Mouse (Mus musculus) c-Kit-positive CD71-positive TER-119-negative erythroid progenitor cells, embryonic 14.5 days (primary cell): ENCODE measurements around the gene Gm45213.

Source experiments
- DNase-seq: peaks from one replicate; pipeline ENCODE4 v3.0.0-alpha.2; 2013; ENCODE audit warnings: low read depth

The Gm45213 gene

GRCm38 (mm10) chr7:66048446-66049230 is 5.2 kb downstream of the Gm45213 start:
- no peak for DNase-seq

- no peak for DNase-seq
Measured at GRCm38 (mm10) chr7:66053946-66054483, 10.6 kb downstream of the Gm45213 start.

- peak; percentile 45 for DNase-seq
Measured at GRCm38 (mm10) chr7:66055356-66055755, 12.0 kb downstream of the Gm45213 start.

GRCm38 (mm10) chr7:66058703-66059102 is 15.3 kb downstream of the Gm45213 start, which contains the start of gene Snrpa1:
Snrpa1 (plus strand) TSS chr7:66059003.
- DNase-seq: no peak

GRCm38 (mm10) chr7:66060066-66060956 is 16.9 kb downstream of the Gm45213 start:
- DNase-seq: peak; percentile 78

- peak; percentile 17 for DNase-seq
Measured at GRCm38 (mm10) chr7:66061057-66061456, 17.7 kb downstream of the Gm45213 start.

GRCm38 (mm10) chr7:66076411-66076810 is 33.0 kb downstream of the Gm45213 start:
- DNase-seq: no peak

GRCm38 (mm10) chr7:66079364-66080230 is 36.2 kb downstream of the Gm45213 start, which contains the start of gene Selenos:
Selenos (plus strand) TSS chr7:66079649.
- DNase-seq: peak; percentile 95

GRCm38 (mm10) chr7:66080231-66080613 is 36.8 kb downstream of the Gm45213 start:
- no peak for DNase-seq

GRCm38 (mm10) chr7:66083757-66084156 is 40.4 kb downstream of the Gm45213 start:
- no peak for DNase-seq

- DNase-seq: no peak
Measured at GRCm38 (mm10) chr7:66084546-66084945, 41.1 kb downstream of the Gm45213 start.

- DNase-seq: no peak
Measured at GRCm38 (mm10) chr7:66087652-66088051, 44.2 kb downstream of the Gm45213 start.

GRCm38 (mm10) chr7:66088077-66088476 is 44.7 kb downstream of the Gm45213 start:
- DNase-seq: no peak

- no peak for DNase-seq
Measured at GRCm38 (mm10) chr7:66090676-66091190, 47.3 kb downstream of the Gm45213 start.

GRCm38 (mm10) chr7:66091553-66091952 is 48.2 kb downstream of the Gm45213 start:
- DNase-seq: no peak

GRCm38 (mm10) chr7:66092656-66093055 is 49.3 kb downstream of the Gm45213 start:
- DNase-seq: no peak

- DNase-seq: no peak
Measured at GRCm38 (mm10) chr7:66094141-66094540, 50.7 kb downstream of the Gm45213 start.

- DNase-seq: no peak
Measured at GRCm38 (mm10) chr7:66098803-66099202, 55.4 kb downstream of the Gm45213 start.

GRCm38 (mm10) chr7:66101866-66102265 is 58.5 kb downstream of the Gm45213 start:
- DNase-seq: no peak

- DNase-seq: no peak
Measured at GRCm38 (mm10) chr7:66104531-66104930, 61.1 kb downstream of the Gm45213 start.

GRCm38 (mm10) chr7:66105771-66106170 is 62.4 kb downstream of the Gm45213 start:
- DNase-seq: no peak
